Mouse (Mus musculus): ENCODE measurements at regions not wholly inside any gene's neighbourhood (a gene's known extent, or its start where the extent isn't known, plus 50 kb on each side); places are given as distances from the start of the nearest gene placed in this dataset.
A peak's percentile ranks its signal among the peaks of the same experiment; 100 is the strongest.

- no peak for DNase-seq
Measured at GRCm38 (mm10) chr1:57470356-57470755, 63.5 kb upstream of the Tyw5 start.

- DNase-seq: no peak
Measured at GRCm38 (mm10) chr1:57472235-57472634, 65.3 kb upstream of the Tyw5 start.

- DNase-seq: no peak
Measured at GRCm38 (mm10) chr1:57477725-57478124, 70.8 kb upstream of the Tyw5 start.

- DNase-seq: no peak
Measured at GRCm38 (mm10) chr1:57478151-57478550, 71.2 kb upstream of the Tyw5 start.

- DNase-seq: no peak
Measured at GRCm38 (mm10) chr1:57478800-57479199, 71.9 kb upstream of the Tyw5 start.

GRCm38 (mm10) chr1:57479566-57479965, 72.7 kb upstream of the Tyw5 start:
- no peak for DNase-seq

- no peak for DNase-seq
Measured at GRCm38 (mm10) chr1:57489176-57489575, 82.3 kb upstream of the Tyw5 start.

- DNase-seq: no peak
Measured at GRCm38 (mm10) chr1:57489588-57489987, 82.7 kb upstream of the Tyw5 start.

GRCm38 (mm10) chr1:57490021-57490420, 83.1 kb upstream of the Tyw5 start:
- DNase-seq: no peak

GRCm38 (mm10) chr1:57492696-57493095, 85.8 kb upstream of the Tyw5 start:
- DNase-seq: no peak

GRCm38 (mm10) chr1:57497489-57498037, 90.7 kb upstream of the Tyw5 start:
- DNase-seq: no peak

- DNase-seq: peak in 1 of 2 experiments; percentile 26
Measured at GRCm38 (mm10) chr1:57510359-57511120, 103.6 kb upstream of the Tyw5 start.

GRCm38 (mm10) chr1:57511902-57512301, 105.0 kb upstream of the Tyw5 start:
- DNase-seq: no peak

GRCm38 (mm10) chr1:57512516-57512915, 105.6 kb upstream of the Tyw5 start:
- no peak for DNase-seq

- no peak for DNase-seq
Measured at GRCm38 (mm10) chr1:57525965-57526364, 119.1 kb upstream of the Tyw5 start.

- DNase-seq: no peak
Measured at GRCm38 (mm10) chr1:57528703-57529102, 121.8 kb upstream of the Tyw5 start.

GRCm38 (mm10) chr1:57529320-57529719, 122.4 kb upstream of the Tyw5 start:
- no peak for DNase-seq

- no peak for DNase-seq
Measured at GRCm38 (mm10) chr1:57537369-57537768, 130.5 kb upstream of the Tyw5 start.

- DNase-seq: no peak
Measured at GRCm38 (mm10) chr1:57544684-57545083, 137.8 kb upstream of the Tyw5 start.

GRCm38 (mm10) chr1:57545792-57546685, 139.1 kb upstream of the Tyw5 start:
- no peak for DNase-seq

- DNase-seq: no peak
Measured at GRCm38 (mm10) chr1:57561517-57561916, 154.6 kb upstream of the Tyw5 start.

- no peak for DNase-seq
Measured at GRCm38 (mm10) chr1:57564676-57565075, 157.8 kb upstream of the Tyw5 start.

- DNase-seq: no peak
Measured at GRCm38 (mm10) chr1:57572097-57572496, 165.2 kb upstream of the Tyw5 start.

Data from layer of hippocampus, postnatal 36 days (tissue).